Mouse (Mus musculus): ENCODE measurements around the gene Tgm3. TPM values are rescaled to one million over a fixed set of nuclear protein-coding genes. Genes with fewer than 3 reads are reported as not detected.

Gene Tgm3
- total RNA-seq (2021), result 1 to 10 TPM; 3.6 to 4.4 TPM

GRCm38 (mm10) chr2:130012026-130012425 lies at the start of gene Tgm3:
Gene Tgm3 (plus strand): TSS chr2:130012349.
- DNase-seq (ENCODE audit: low spot score in 2 of 2), result no peak
- intact Hi-C loops (cut with DNase I), result no loop called here

- intact Hi-C loops (cut with DNase I), result no loop called here
- no peak for DNase-seq (ENCODE audit: low spot score in 2 of 2)
These were observed 31.5 kb upstream of the Tgm3 start for GRCm38 (mm10) chr2:129980608-129981007.

GRCm38 (mm10) chr2:129987527-129988045 lies 24.6 kb upstream of the Tgm3 start:
- DNase-seq (ENCODE audit: low spot score in 2 of 2), result peak in 1 of 2 experiments; percentile 18
- intact Hi-C loops (cut with DNase I), result loop anchor here (5.0 kb wide), 1 partner anchor 75 kb away; no protein-coding TSS in a partner anchor

GRCm38 (mm10) chr2:129989646-129990045 lies 22.5 kb upstream of the Tgm3 start:
- no peak for DNase-seq (ENCODE audit: low spot score in 2 of 2)
- intact Hi-C loops (cut with DNase I), result loop anchor here (5.0 kb wide), 1 partner anchor 77 kb away; no protein-coding TSS in a partner anchor

- DNase-seq (ENCODE audit: low spot score in 2 of 2), result no peak
- intact Hi-C loops (cut with DNase I), result no loop called here
These were observed 17.7 kb upstream of the Tgm3 start for GRCm38 (mm10) chr2:129994468-129994867.

GRCm38 (mm10) chr2:129998476-129998875 lies 13.7 kb upstream of the Tgm3 start:
- intact Hi-C loops (cut with DNase I), result no loop called here
- DNase-seq (ENCODE audit: low spot score in 2 of 2), result peak; percentile 45 to 50

GRCm38 (mm10) chr2:129999296-129999695 lies 12.9 kb upstream of the Tgm3 start:
- no peak for DNase-seq (ENCODE audit: low spot score in 2 of 2)
- intact Hi-C loops (cut with DNase I), result no loop called here

GRCm38 (mm10) chr2:130000601-130001000 lies 11.5 kb upstream of the Tgm3 start:
- intact Hi-C loops (cut with DNase I), result no loop called here
- peak in 1 of 2 experiments; percentile 2 for DNase-seq (ENCODE audit: low spot score in 2 of 2)

- intact Hi-C loops (cut with DNase I), result no loop called here
- no peak for DNase-seq (ENCODE audit: low spot score in 2 of 2)
These were observed 8.1 kb upstream of the Tgm3 start for GRCm38 (mm10) chr2:130004046-130004445.

- intact Hi-C loops (cut with DNase I), result no loop called here
- no peak for DNase-seq (ENCODE audit: low spot score in 2 of 2)
These were observed 2.8 kb upstream of the Tgm3 start for GRCm38 (mm10) chr2:130009371-130009770.

- intact Hi-C loops (cut with DNase I), result no loop called here
- no peak for DNase-seq (ENCODE audit: low spot score in 2 of 2)
These were observed 1.5 kb downstream of the Tgm3 start for GRCm38 (mm10) chr2:130013646-130014045.

GRCm38 (mm10) chr2:130015196-130015595 lies 3.0 kb downstream of the Tgm3 start:
- DNase-seq (ENCODE audit: low spot score in 2 of 2), result no peak

GRCm38 (mm10) chr2:130018084-130018483 lies 5.9 kb downstream of the Tgm3 start:
- intact Hi-C loops (cut with DNase I), result no loop called here
- no peak for DNase-seq (ENCODE audit: low spot score in 2 of 2)

More at GRCm38 (mm10) chr2:130015196-130015595, 3.0 kb downstream of the Tgm3 start:
- intact Hi-C loops (cut with DNase I), result no loop called here

- intact Hi-C loops (cut with DNase I), result no loop called here
- DNase-seq (ENCODE audit: low spot score in 2 of 2), result no peak
These were observed 15.7 kb downstream of the Tgm3 start for GRCm38 (mm10) chr2:130027890-130028289.

- intact Hi-C loops (cut with DNase I), result no loop called here
- DNase-seq (ENCODE audit: low spot score in 2 of 2), result no peak
These were observed 17.7 kb downstream of the Tgm3 start for GRCm38 (mm10) chr2:130029826-130030225.

- DNase-seq (ENCODE audit: low spot score in 2 of 2), result no peak
- intact Hi-C loops (cut with DNase I), result no loop called here
These were observed 20.5 kb downstream of the Tgm3 start for GRCm38 (mm10) chr2:130032661-130033060.

GRCm38 (mm10) chr2:130036846-130037245 lies 24.7 kb downstream of the Tgm3 start:
- intact Hi-C loops (cut with DNase I), result no loop called here
- no peak for DNase-seq (ENCODE audit: low spot score in 2 of 2)

GRCm38 (mm10) chr2:130038971-130039370 lies 26.8 kb downstream of the Tgm3 start:
- no peak for DNase-seq (ENCODE audit: low spot score in 2 of 2)
- intact Hi-C loops (cut with DNase I), result no loop called here

- no peak for DNase-seq (ENCODE audit: low spot score in 2 of 2)
- intact Hi-C loops (cut with DNase I), result no loop called here
These were observed 28.2 kb downstream of the Tgm3 start for GRCm38 (mm10) chr2:130040190-130040886.

GRCm38 (mm10) chr2:130043835-130044234 lies 31.7 kb downstream of the Tgm3 start:
- no peak for DNase-seq (ENCODE audit: low spot score in 2 of 2)

GRCm38 (mm10) chr2:130047923-130048440 lies 35.8 kb downstream of the Tgm3 start:
- intact Hi-C loops (cut with DNase I), result no loop called here
- no peak for DNase-seq (ENCODE audit: low spot score in 2 of 2)

More at GRCm38 (mm10) chr2:130043835-130044234, 31.7 kb downstream of the Tgm3 start:
- intact Hi-C loops (cut with DNase I), result no loop called here
